Mouse (Mus musculus): ENCODE data around the gene Tmc3. TPM values are rescaled to one million over a fixed set of nuclear protein-coding genes. Genes with fewer than 3 reads are reported as not detected.

Gene Tmc3
- total and polyA plus RNA-seq, 3 experiments: not detected

DNA sequence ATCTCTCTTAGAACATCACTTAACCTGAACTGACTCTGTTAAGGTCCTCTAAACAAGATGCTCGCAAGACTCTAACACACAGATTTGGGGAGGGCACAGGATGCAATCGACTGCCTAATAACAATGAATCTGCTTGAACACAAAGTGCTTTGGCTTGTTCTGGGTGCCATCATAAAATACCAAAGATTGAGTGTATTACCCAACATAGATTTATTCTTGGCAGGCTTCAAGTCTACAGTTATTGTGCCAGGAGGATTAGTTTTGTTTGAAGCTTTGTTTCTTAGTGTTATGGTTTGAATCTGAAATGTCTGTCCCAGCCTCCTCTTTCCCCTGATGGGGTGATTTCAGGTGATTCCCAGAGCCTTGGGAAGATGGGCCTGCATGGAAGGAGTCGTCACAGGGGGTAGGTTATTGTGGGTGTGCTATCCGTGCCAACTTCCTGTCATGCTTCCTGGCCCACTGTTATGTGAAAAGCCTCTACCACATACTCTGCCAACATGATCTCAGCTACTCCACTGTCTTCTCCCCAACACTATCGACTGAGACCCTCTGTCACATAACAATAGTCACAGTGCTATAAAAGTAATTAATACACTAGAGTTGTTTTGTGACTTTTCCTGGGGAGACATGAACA is 43.1 kb upstream of the Tmc3 start:
- Histone ChIP-seq H3K4me1 (ENCODE audit: control insufficient read depth in 1 of 2, insufficient read depth in 2 of 2, low read length in 2 of 2) (no peaks in the 10 kb centered on the region), H3K27me3 (ENCODE audit: control insufficient read depth in 1 of 2, insufficient read depth in 2 of 2, low read length in 2 of 2) (no peaks in the 10 kb centered on the region), H3K36me3 (ENCODE audit: control insufficient read depth in 1 of 2, insufficient read depth in 2 of 2, low read length in 2 of 2) (no peaks in the 10 kb centered on the region), H3K9me3 (replicated peaks; ENCODE audit: insufficient read depth, low read length) (no peaks in the 10 kb centered on the region), H3K4me3 (ENCODE audit: control insufficient read depth in 1 of 2, insufficient read depth in 1 of 2, low read depth in 2 of 2, low read length in 2 of 2) (no peak overlapping the region), H3K9ac (ENCODE audit: control insufficient read depth, low read depth, low read length, poor library complexity, severe bottlenecking) (no peak overlapping the region), H3K79me2 (ENCODE audit: control insufficient read depth, insufficient read depth, low read length, poor library complexity) (no peaks in the 10 kb centered on the region), H3K27ac (ENCODE audit: control insufficient read depth, low read depth, low read length) (no peak overlapping the region)
- TF ChIP-seq ZMIZ1 (IDR thresholded peaks at IDR 0.05; ENCODE audit: low read depth, low read length): no peak
- no peak for TF ChIP-seq UBTF (IDR thresholded peaks at IDR 0.05; ENCODE audit: borderline replicate concordance, insufficient read depth, low read depth, low read length)
- no peak for TF ChIP-seq TBP (IDR thresholded peaks at IDR 0.05; ENCODE audit: low read depth, low read length)
- no peak for TF ChIP-seq USF2 (IDR thresholded peaks at IDR 0.05; ENCODE audit: borderline replicate concordance in 1 of 2, insufficient read depth in 1 of 2, low read depth in 1 of 2, low read length in 2 of 2)
- no peak for TF ChIP-seq MAFK (IDR thresholded peaks at IDR 0.05; ENCODE audit: borderline replicate concordance, low read depth, low read length)
- no peak for TF ChIP-seq NRF1 (IDR thresholded peaks at IDR 0.05; ENCODE audit: insufficient read depth, low read depth, low read length, poor library complexity, severe bottlenecking)
- no peak for TF ChIP-seq SIN3A (IDR thresholded peaks at IDR 0.05; ENCODE audit: low read length)
- no peak for TF ChIP-seq JUND (IDR thresholded peaks at IDR 0.05; ENCODE audit: low read depth, low read length)
- TF ChIP-seq MAX (IDR thresholded peaks at IDR 0.05; ENCODE audit: low read length): no peak
- TF ChIP-seq ZKSCAN1 (IDR thresholded peaks at IDR 0.05; ENCODE audit: low read depth, low read length): no peak
- TF ChIP-seq MAZ (IDR thresholded peaks at IDR 0.05; ENCODE audit: low read depth, low read length): no peak
- DNase-seq (ENCODE audit: low read depth, low spot score): no peak

- no peaks in the 10 kb centered on the region for H3K79me2 ChIP-seq (ENCODE audit: control insufficient read depth, insufficient read depth, low read length, poor library complexity)
- H3K4me3 ChIP-seq (ENCODE audit: control insufficient read depth in 1 of 2, insufficient read depth in 1 of 2, low read depth in 2 of 2, low read length in 2 of 2): no peak overlapping the region
- no peaks in the 10 kb centered on the region for H3K27me3 ChIP-seq (ENCODE audit: control insufficient read depth in 1 of 2, insufficient read depth in 2 of 2, low read length in 2 of 2)
- TF ChIP-seq JUND (IDR thresholded peaks at IDR 0.05; ENCODE audit: low read depth, low read length) (no peak), MYB (IDR thresholded peaks at IDR 0.05; ENCODE audit: low read depth, low read length) (no peak), GATA1 (IDR thresholded peaks at IDR 0.05; ENCODE audit: low read depth, low read length) (no peak), MYC (IDR thresholded peaks at IDR 0.05; ENCODE audit: low read depth, low read length) (no peak), ETS1 (IDR thresholded peaks at IDR 0.05; ENCODE audit: low read depth, low read length) (no peak), UBTF (IDR thresholded peaks at IDR 0.05; ENCODE audit: borderline replicate concordance, insufficient read depth, low read depth, low read length) (no peak), TCF12 (IDR thresholded peaks at IDR 0.05; ENCODE audit: low read depth, low read length) (no peak), POLR2A (IDR thresholded peaks at IDR 0.05; ENCODE audit: control insufficient read depth in 1 of 2, insufficient read depth in 1 of 2, low read depth in 1 of 2, low read length in 2 of 2, poor library complexity in 1 of 2) (no peak), TAL1 (IDR thresholded peaks at IDR 0.05; ENCODE audit: low read length) (no peak), BHLHE40 (IDR thresholded peaks at IDR 0.05; ENCODE audit: borderline replicate concordance, low read depth, low read length) (no peak)
- no peaks in the 10 kb centered on the region for H3K4me1 ChIP-seq (ENCODE audit: control insufficient read depth in 1 of 2, insufficient read depth in 2 of 2, low read length in 2 of 2)
- DNase-seq (ENCODE audit: low read depth, low spot score): no peak
- no peaks in the 10 kb centered on the region for H3K9me3 ChIP-seq (replicated peaks; ENCODE audit: insufficient read depth, low read length)
- H3K9ac ChIP-seq (ENCODE audit: control insufficient read depth, low read depth, low read length, poor library complexity, severe bottlenecking): no peak overlapping the region
- H3K27ac ChIP-seq (ENCODE audit: control insufficient read depth, low read depth, low read length): no peak overlapping the region
- H3K36me3 ChIP-seq (ENCODE audit: control insufficient read depth in 1 of 2, insufficient read depth in 2 of 2, low read length in 2 of 2): no peaks in the 10 kb centered on the region
These were observed 35.9 kb upstream of the Tmc3 start for GRCm38 (mm10) chr7:83548686-83549352.

Measured in MEL (cell line).